Mouse (Mus musculus) hindbrain, embryonic 11.5 days (tissue): ENCODE results near the gene Srsf1. TPM values are rescaled to one million over a fixed set of nuclear protein-coding genes. Genes with fewer than 3 reads are reported as not detected.
A peak's percentile ranks its signal among the peaks of the same experiment; 100 is the strongest.

ENCODE experiments used
- ATAC-seq: fragments of 200-750 bp; cut with Nextera tagmentation; 2 replicates; pipeline ENCODE4 v1.8.0; 2017; ENCODE audit warnings: mild to moderate bottlenecking, moderate TSS enrichment, moderate library complexity; ENCODE audit not compliant: low FRiP score
- DNase-seq: peaks from one replicate; pipeline ENCODE4 v3.0.0-alpha.2; 2015; ENCODE audit warnings: low spot score
- H3K27ac ChIP-seq: fragments of 300-500 bp; sonication (generic); 2 replicates; pipeline ENCODE4 v1.5.1; 2014; ENCODE audit warnings: mild to moderate bottlenecking, low read depth, low read length
- H3K27me3 ChIP-seq: fragments of 300-500 bp; sonication (generic); 2 replicates; pipeline ENCODE4 v1.6.1; 2014; ENCODE audit warnings: mild to moderate bottlenecking, low read length, moderate library complexity, mixed read lengths; ENCODE audit not compliant: control insufficient read depth, insufficient read depth
- H3K36me3 ChIP-seq: fragments of 300-500 bp; sonication (generic); 2 replicates; pipeline ENCODE4 v1.6.1; 2014; ENCODE audit warnings: mild to moderate bottlenecking, low read length, moderate library complexity, mixed read lengths; ENCODE audit not compliant: control insufficient read depth, insufficient read depth
- H3K4me1 ChIP-seq: fragments of 300-500 bp; sonication (generic); replicated peaks from 2 replicates; pipeline ENCODE4 v1.6.1; 2014; ENCODE audit warnings: low read length, mixed read lengths; ENCODE audit not compliant: control insufficient read depth, insufficient read depth
- H3K4me2 ChIP-seq: fragments of 300-500 bp; sonication (generic); replicated peaks from 2 replicates; pipeline ENCODE4 v1.6.1; 2014; ENCODE audit warnings: mild to moderate bottlenecking, low read depth, low read length
- H3K4me3 ChIP-seq: fragments of 300-500 bp; sonication (generic); 2 replicates; pipeline ENCODE4 v1.5.1; 2014; ENCODE audit warnings: low read depth, low read length
- H3K9ac ChIP-seq: fragments of 300-500 bp; sonication (generic); 2 replicates; pipeline ENCODE4 v1.6.1; 2014; ENCODE audit warnings: low read depth, low read length
- H3K9me3 ChIP-seq: fragments of 300-500 bp; sonication (generic); 2 replicates; pipeline ENCODE4 v1.6.1; 2016; ENCODE audit warnings: low read length; ENCODE audit not compliant: control insufficient read depth
- WGBS: fragments of 180-500 bp; shearing (Covaris S2); extraction: QIAGEN DNeasy Blood & Tissue Kit; methylation state at CpG from one replicate; pipeline ENCODE4 v1.1.7; 2014; 5-methylcytosine and 5-hydroxymethylcytosine counted together
- polyA plus RNA-seq: library from polyadenylated mRNA; unstranded; fragments of >200 nt; fragmentation: Nextera tagmentation; extraction: Ambion mirVana; gene quantifications from 2 replicates; pipeline ENCODE4 v1.2.1, GENCODE M21; 2014

The Srsf1 gene
- polyA plus RNA-seq, 1 experiment from 2014 or later = 493 TPM

GRCm38 (mm10) chr11:88073343-88073875 lies 26.2 kb downstream of the Srsf1 start:
- Histone ChIP-seq H3K27me3 (no peaks in the 10 kb centered on the region), H3K9ac (no peak overlapping the region), H3K27ac (no peak overlapping the region), H3K4me3 (no peak overlapping the region), H3K36me3 (peaks cover 3% of the 10 kb centered on the region; the same call in 1 of the 2 replicates), H3K9me3 (no peaks in the 10 kb centered on the region), H3K4me2 (no peak overlapping the region), H3K4me1 (0 out of 2 replicates have a peak, but pooled peaks cover 8% of the 10 kb centered on the region)
- 91% methylated on average over 14 of the region's 14 CpGs for WGBS
- DNase-seq = no peak
- no peak for ATAC-seq

GRCm38 (mm10) chr11:88075701-88076100 lies 28.5 kb downstream of the Srsf1 start:
- Histone ChIP-seq H3K4me2 (no peak overlapping the region), H3K27ac (no peak overlapping the region), H3K4me3 (no peak overlapping the region), H3K9ac (no peak overlapping the region), H3K27me3 (no peaks in the 10 kb centered on the region), H3K9me3 (no peaks in the 10 kb centered on the region), H3K36me3 (peaks cover 14% of the 10 kb centered on the region; the same call in 1 of the 2 replicates), H3K4me1 (0 out of 2 replicates have a peak, but pooled peaks cover 5% of the 10 kb centered on the region)
- ATAC-seq = no peak
- no peak for DNase-seq
- WGBS = 62% methylated on average over 1 of the region's 1 CpGs

- H3K4me3 ChIP-seq = no peak overlapping the region
- ATAC-seq = no peak
- 81% methylated on average over 1 of the region's 1 CpGs for WGBS
- no peak overlapping the region for H3K27ac ChIP-seq
- 0 out of 2 replicates have a peak, but pooled peaks cover 3% of the 10 kb centered on the region for H3K4me1 ChIP-seq
- H3K4me2 ChIP-seq = no peak overlapping the region
- no peak for DNase-seq
- no peaks in the 10 kb centered on the region for H3K9me3 ChIP-seq
- H3K36me3 ChIP-seq = peaks cover 16% of the 10 kb centered on the region; the same call in 1 of the 2 replicates
- no peaks in the 10 kb centered on the region for H3K27me3 ChIP-seq
- no peak overlapping the region for H3K9ac ChIP-seq
These were observed 29.2 kb downstream of the Srsf1 start for GRCm38 (mm10) chr11:88076394-88076793.

GRCm38 (mm10) chr11:88083699-88084098 lies 36.5 kb downstream of the Srsf1 start:
- H3K27me3 ChIP-seq = no peaks in the 10 kb centered on the region
- WGBS = 76% methylated on average over 6 of the region's 6 CpGs
- no peak overlapping the region for H3K4me2 ChIP-seq
- H3K9me3 ChIP-seq = no peaks in the 10 kb centered on the region
- ATAC-seq = no peak
- no peak overlapping the region for H3K27ac ChIP-seq
- no peak for DNase-seq
- no peak overlapping the region for H3K4me3 ChIP-seq
- 0 out of 2 replicates have a peak, but pooled peaks cover 10% of the 10 kb centered on the region for H3K36me3 ChIP-seq
- H3K4me1 ChIP-seq = peaks cover 4% of the 10 kb centered on the region; the same call in 1 of the 2 replicates
- H3K9ac ChIP-seq = no peak overlapping the region

- peak overlapping the region; percentile 48 for H3K4me2 ChIP-seq
- peak; percentile 95 for DNase-seq
- H3K27me3 ChIP-seq = no peaks in the 10 kb centered on the region
- H3K4me1 ChIP-seq = peaks cover 4% of the 10 kb centered on the region; the same call in 1 of the 2 replicates
- H3K27ac ChIP-seq = peak overlapping the region; percentile 66; the same call in 1 of the 2 replicates
- peak; percentile 96 for ATAC-seq
- H3K9me3 ChIP-seq = no peaks in the 10 kb centered on the region
- H3K36me3 ChIP-seq = no peaks in the 10 kb centered on the region
- H3K4me3 ChIP-seq = peak overlapping the region; percentile 22
- peak overlapping the region; percentile 12; the same call in 1 of the 2 replicates for H3K9ac ChIP-seq
- WGBS = 8% methylated on average over 25 of the region's 25 CpGs
These were observed 39.8 kb downstream of the Srsf1 start for GRCm38 (mm10) chr11:88086737-88087627.

GRCm38 (mm10) chr11:88089150-88089549 lies 42.0 kb downstream of the Srsf1 start:
- Histone ChIP-seq H3K27me3 (no peaks in the 10 kb centered on the region), H3K9me3 (no peaks in the 10 kb centered on the region), H3K9ac (no peak overlapping the region), H3K4me3 (no peak overlapping the region), H3K4me1 (peaks cover 4% of the 10 kb centered on the region; the same call in 1 of the 2 replicates), H3K36me3 (no peaks in the 10 kb centered on the region), H3K4me2 (no peak overlapping the region), H3K27ac (no peak overlapping the region)
- WGBS = 63% methylated on average over 5 of the region's 5 CpGs
- no peak for DNase-seq
- ATAC-seq = no peak

- 83% methylated on average over 5 of the region's 5 CpGs for WGBS
- ATAC-seq (no peak), DNase-seq (no peak)
- Histone ChIP-seq H3K9ac (no peak overlapping the region), H3K4me1 (peaks cover 4% of the 10 kb centered on the region; the same call in 1 of the 2 replicates), H3K36me3 (no peaks in the 10 kb centered on the region), H3K27me3 (no peaks in the 10 kb centered on the region), H3K4me3 (no peak overlapping the region), H3K4me2 (no peak overlapping the region), H3K9me3 (no peaks in the 10 kb centered on the region), H3K27ac (no peak overlapping the region)
These were observed 43.1 kb downstream of the Srsf1 start for GRCm38 (mm10) chr11:88090293-88090692.

GRCm38 (mm10) chr11:88091949-88092348 lies 44.8 kb downstream of the Srsf1 start:
- 97% methylated on average over 1 of the region's 1 CpGs for WGBS
- Histone ChIP-seq H3K9ac (no peak overlapping the region), H3K36me3 (no peaks in the 10 kb centered on the region), H3K4me1 (0 out of 2 replicates have a peak, but pooled peaks cover 4% of the 10 kb centered on the region), H3K4me2 (no peak overlapping the region), H3K27ac (no peak overlapping the region), H3K4me3 (no peak overlapping the region), H3K27me3 (no peaks in the 10 kb centered on the region), H3K9me3 (no peaks in the 10 kb centered on the region)
- DNase-seq = no peak
- ATAC-seq = no peak
